Mouse (Mus musculus) liver, postnatal 0 days (tissue): ENCODE results near the gene Dlg2.

Source experiments
- CTCF ChIP-seq: sonication (generic); IDR thresholded peaks from 2 replicates; pipeline ENCODE4 v1.5.1; 2016; ENCODE audit warnings: antibody characterized with exemption, low read depth
- EP300 ChIP-seq: IDR thresholded peaks from 2 replicates; pipeline ENCODE4 v1.6.1; 2016; ENCODE audit warnings: antibody characterized with exemption, low read depth, mild to moderate bottlenecking

DNA sequence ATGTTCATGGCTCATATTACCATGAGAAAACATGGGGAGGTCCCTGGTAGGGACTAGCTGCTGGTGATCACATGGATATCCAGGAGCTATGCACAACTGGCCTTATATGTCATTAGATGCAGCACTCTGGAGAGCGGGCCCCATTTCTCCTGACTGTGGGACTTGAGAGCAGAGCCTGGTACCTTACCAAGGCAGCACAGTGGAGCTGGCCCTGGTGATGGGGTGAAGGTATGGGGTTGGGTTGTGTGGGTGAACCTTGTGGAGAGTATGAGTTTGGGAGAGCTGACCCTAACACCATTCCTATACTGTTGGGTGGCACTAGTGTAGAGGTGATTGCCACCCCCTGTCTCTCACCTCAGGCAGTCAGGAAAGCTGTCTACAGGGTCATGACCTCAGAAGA lies 311.5 kb downstream of the Dlg2 start:
- TF ChIP-seq CTCF (no peak), EP300 (no peak)
